Mouse (Mus musculus) Muller cell, postnatal 12 days (primary cell): ENCODE measurements at regions not wholly inside any gene's neighbourhood (a gene's known extent, or its start where the extent isn't known, plus 50 kb on each side); places are given as distances from the start of the nearest gene placed in this dataset.
A peak's percentile ranks its signal among the peaks of the same experiment; 100 is the strongest.

ENCODE experiments used
- DNase-seq: peaks from one replicate; pipeline ENCODE4 v3.0.0-alpha.2; 2015; ENCODE audit errors: inconsistent ontology term

- DNase-seq = no peak
These were observed 124.3 kb upstream of the Msx2 start for GRCm38 (mm10) chr13:53596871-53597800.

- no peak for DNase-seq
These were observed 119.9 kb upstream of the Msx2 start for GRCm38 (mm10) chr13:53592755-53593154.

GRCm38 (mm10) chr13:53586771-53587170, 113.9 kb upstream of the Msx2 start:
- DNase-seq = peak; percentile 41

GRCm38 (mm10) chr13:53584504-53585130, 111.7 kb upstream of the Msx2 start:
- no peak for DNase-seq

GRCm38 (mm10) chr13:53553876-53554577, 81.2 kb upstream of the Msx2 start:
- no peak for DNase-seq

- no peak for DNase-seq
These were observed 80.5 kb upstream of the Msx2 start for GRCm38 (mm10) chr13:53553192-53553875.

GRCm38 (mm10) chr13:53548396-53548795, 75.5 kb upstream of the Msx2 start:
- DNase-seq = no peak

- no peak for DNase-seq
These were observed 70.4 kb upstream of the Msx2 start for GRCm38 (mm10) chr13:53543291-53543690.

- no peak for DNase-seq
These were observed 66.9 kb upstream of the Msx2 start for GRCm38 (mm10) chr13:53539797-53540196.

GRCm38 (mm10) chr13:53537937-53538336, 65.1 kb upstream of the Msx2 start:
- DNase-seq = no peak

GRCm38 (mm10) chr13:53535781-53536425, 63.0 kb upstream of the Msx2 start:
- no peak for DNase-seq

GRCm38 (mm10) chr13:53533738-53534137, 60.9 kb upstream of the Msx2 start:
- DNase-seq = no peak

- DNase-seq = no peak
These were observed 54.0 kb upstream of the Msx2 start for GRCm38 (mm10) chr13:53526880-53527279.

GRCm38 (mm10) chr13:53522807-53523206, 49.9 kb upstream of the Msx2 start:
- DNase-seq = peak; percentile 58
